Mouse (Mus musculus): ENCODE data around the gene Rassf1. TPM values are rescaled to one million over a fixed set of nuclear protein-coding genes. Genes with fewer than 3 reads are reported as not detected.

The Rassf1 gene
- polyA plus RNA-seq, 1 experiment from 2014 or later: 87.7 TPM

DNA sequence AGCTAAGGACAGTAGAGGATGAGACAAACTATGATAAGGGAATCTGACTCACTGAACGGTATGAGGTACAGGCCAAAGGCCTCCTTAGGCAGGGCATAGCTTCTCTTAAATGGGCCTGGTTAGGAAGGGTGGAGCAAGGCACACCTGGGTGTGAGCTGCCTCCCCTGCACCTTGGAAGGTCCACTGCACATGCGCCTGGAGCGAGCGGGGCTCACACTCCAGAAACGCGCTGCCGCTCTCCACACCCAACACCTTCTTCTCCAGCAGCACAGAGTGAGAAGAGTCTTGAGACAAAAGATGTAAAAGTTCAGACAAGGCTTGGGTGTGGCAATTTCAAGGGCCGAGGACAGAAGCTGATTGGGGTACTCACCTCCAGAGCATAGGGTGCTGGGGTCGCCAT is 48.1 kb downstream of the Rassf1 start:
- Histone ChIP-seq H3K9me3 (replicated peaks) (no peaks in the 10 kb centered on the region), H3K27ac (replicated peaks) (no peak overlapping the region), H3K27me3 (no peaks in the 10 kb centered on the region), H3K36me3 (peaks cover 5% of the 10 kb centered on the region), H3K9ac (no peak overlapping the region), H3K4me1 (peaks cover 23% of the 10 kb centered on the region), H3K4me3 (replicated peaks) (no peak overlapping the region), H3K4me2 (replicated peaks) (no peak overlapping the region)
- 84% methylated on average over 9 of the region's 9 CpGs for WGBS
- ATAC-seq (ENCODE audit: insufficient number of reproducible peaks, low FRiP score, low TSS enrichment, low read depth): no peak

DNA sequence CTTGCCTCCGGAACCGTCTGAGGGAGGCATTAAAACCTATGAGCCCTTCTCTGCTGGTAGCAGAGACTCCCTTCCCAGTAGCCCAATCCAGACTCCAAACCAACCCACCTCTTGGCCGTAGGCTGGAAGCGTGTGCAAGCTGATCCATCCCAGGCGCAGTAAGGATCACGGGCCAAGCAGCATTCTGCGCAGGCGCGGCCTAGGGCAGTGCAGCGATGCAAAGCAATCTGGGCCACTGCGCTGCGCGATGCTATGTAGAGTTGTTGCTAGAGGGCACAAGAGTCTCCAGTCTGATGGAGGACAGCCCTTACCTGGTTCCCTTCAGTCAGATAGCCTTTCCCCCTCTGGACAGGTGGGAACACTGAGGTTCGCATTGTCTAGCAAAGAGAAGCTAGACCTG is 48.5 kb downstream of the Rassf1 start:
- Histone ChIP-seq H3K36me3 (0 out of 2 replicates have a peak, but pooled peaks cover under 1% of the 10 kb centered on the region), H3K27me3 (no peaks in the 10 kb centered on the region), H3K9me3 (replicated peaks) (no peaks in the 10 kb centered on the region), H3K4me2 (replicated peaks) (no peak overlapping the region), H3K4me1 (peaks cover 27% of the 10 kb centered on the region), H3K4me3 (replicated peaks) (no peak overlapping the region), H3K27ac (replicated peaks) (no peak overlapping the region), H3K9ac (no peak overlapping the region)
- WGBS: 58% methylated on average over 14 of the region's 14 CpGs
- ATAC-seq (ENCODE audit: insufficient number of reproducible peaks, low FRiP score, low TSS enrichment, low read depth): no peak

- 78% methylated on average over 12 of the region's 12 CpGs for whole genome bisulfite sequencing
- Histone ChIP-seq H3K27ac (replicated peaks) (no peak overlapping the region), H3K36me3 (no peaks in the 10 kb centered on the region), H3K9ac (no peak overlapping the region), H3K9me3 (replicated peaks) (no peaks in the 10 kb centered on the region), H3K27me3 (no peaks in the 10 kb centered on the region), H3K4me2 (replicated peaks) (no peak overlapping the region), H3K4me1 (peaks cover 35% of the 10 kb centered on the region), H3K4me3 (replicated peaks) (no peak overlapping the region)
- ATAC-seq (ENCODE audit: insufficient number of reproducible peaks, low FRiP score, low TSS enrichment, low read depth): no peak
These were observed 49.4 kb downstream of the Rassf1 start for GRCm38 (mm10) chr9:107600745-107601144.

- no peak overlapping the region for H3K9ac ChIP-seq
- no peak overlapping the region for H3K4me2 ChIP-seq (replicated peaks)
- no peaks in the 10 kb centered on the region for H3K36me3 ChIP-seq
- no peak overlapping the region for H3K4me3 ChIP-seq (replicated peaks)
- WGBS: 86% methylated on average over 11 of the region's 11 CpGs
- ATAC-seq (ENCODE audit: insufficient number of reproducible peaks, low FRiP score, low TSS enrichment, low read depth): no peak
- peaks cover 38% of the 10 kb centered on the region for H3K4me1 ChIP-seq
- H3K27me3 ChIP-seq: no peaks in the 10 kb centered on the region
- H3K27ac ChIP-seq (replicated peaks): no peak overlapping the region
- no peaks in the 10 kb centered on the region for H3K9me3 ChIP-seq (replicated peaks)
These were observed 49.9 kb downstream of the Rassf1 start for GRCm38 (mm10) chr9:107601275-107601674.

DNA sequence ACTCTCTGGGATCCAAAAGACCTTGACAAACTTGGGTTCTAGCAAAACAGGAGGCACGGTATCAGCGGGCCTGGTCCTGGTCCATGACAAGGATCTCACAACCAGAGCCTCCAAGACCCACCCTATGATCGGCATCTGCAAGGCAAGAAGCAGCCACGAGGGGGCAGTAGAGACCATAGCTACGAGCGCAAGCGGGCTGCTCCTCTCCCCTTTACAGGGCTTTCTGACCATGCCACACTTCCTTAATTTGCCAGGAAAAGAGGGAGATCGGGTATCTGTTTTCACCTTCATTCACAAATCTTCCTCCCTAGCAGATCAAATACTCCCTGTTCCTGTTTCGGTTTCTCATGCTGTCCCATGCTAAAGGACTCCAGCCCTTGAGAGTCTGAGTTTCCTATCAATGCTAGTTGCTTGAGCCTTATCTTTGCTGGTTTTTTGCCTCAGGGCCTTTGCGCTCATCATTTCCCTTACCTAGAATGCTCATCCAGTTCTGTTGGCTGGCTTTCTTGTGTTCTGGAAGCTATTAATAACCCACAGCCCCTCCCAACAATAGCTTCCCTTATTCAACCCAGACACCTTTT is 50.8 kb downstream of the Rassf1 start:
- H3K27me3 ChIP-seq: no peaks in the 10 kb centered on the region
- 0 out of 2 replicates have a peak overlapping the region, but pooled peaks have one; percentile 4 for H3K4me2 ChIP-seq (replicated peaks)
- WGBS: 7% methylated on average over 10 of the region's 10 CpGs
- H3K4me1 ChIP-seq: peaks cover 47% of the 10 kb centered on the region
- peak overlapping the region; percentile 45; the same call in 1 of the 2 replicates for H3K27ac ChIP-seq (replicated peaks)
- 0 out of 2 replicates have a peak overlapping the region, but pooled peaks have one; percentile 9 for H3K9ac ChIP-seq
- no peak overlapping the region for H3K4me3 ChIP-seq (replicated peaks)
- no peaks in the 10 kb centered on the region for H3K9me3 ChIP-seq (replicated peaks)
- H3K36me3 ChIP-seq: no peaks in the 10 kb centered on the region
- peak; percentile 23; the same call in 1 of the 2 replicates for ATAC-seq (ENCODE audit: insufficient number of reproducible peaks, low FRiP score, low TSS enrichment, low read depth)

DNA sequence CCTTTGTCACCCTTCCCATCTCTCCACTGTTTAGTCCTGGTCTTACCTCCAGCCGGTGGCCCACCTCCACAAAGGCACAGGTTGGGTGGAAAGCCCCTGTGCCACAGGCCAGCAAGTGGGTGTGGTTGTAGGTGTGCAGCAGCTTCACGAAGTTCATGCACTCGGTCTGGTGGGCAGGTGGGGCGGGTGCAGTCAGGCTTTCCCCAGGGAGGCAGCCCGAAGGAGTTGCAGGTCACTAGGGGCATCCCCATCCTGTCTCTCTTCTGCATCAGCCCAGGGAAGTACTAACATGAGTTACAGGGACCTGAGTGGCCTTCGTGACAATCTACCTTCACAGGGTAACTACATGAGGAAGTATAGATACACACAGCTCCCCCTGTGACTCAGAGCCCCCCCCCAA is 51.9 kb downstream of the Rassf1 start:
- H3K27me3 ChIP-seq: no peaks in the 10 kb centered on the region
- no peak for ATAC-seq (ENCODE audit: insufficient number of reproducible peaks, low FRiP score, low TSS enrichment, low read depth)
- H3K4me3 ChIP-seq (replicated peaks): no peak overlapping the region
- WGBS: 72% methylated on average over 6 of the region's 6 CpGs
- no peak overlapping the region for H3K27ac ChIP-seq (replicated peaks)
- no peak overlapping the region for H3K9ac ChIP-seq
- peaks cover 58% of the 10 kb centered on the region for H3K4me1 ChIP-seq
- no peaks in the 10 kb centered on the region for H3K9me3 ChIP-seq (replicated peaks)
- H3K4me2 ChIP-seq (replicated peaks): no peak overlapping the region
- no peaks in the 10 kb centered on the region for H3K36me3 ChIP-seq

GRCm38 (mm10) chr9:107605041-107605661 is 53.8 kb downstream of the Rassf1 start:
- peak; percentile 18; the same call in 1 of the 2 replicates for ATAC-seq (ENCODE audit: insufficient number of reproducible peaks, low FRiP score, low TSS enrichment, low read depth)

DNA sequence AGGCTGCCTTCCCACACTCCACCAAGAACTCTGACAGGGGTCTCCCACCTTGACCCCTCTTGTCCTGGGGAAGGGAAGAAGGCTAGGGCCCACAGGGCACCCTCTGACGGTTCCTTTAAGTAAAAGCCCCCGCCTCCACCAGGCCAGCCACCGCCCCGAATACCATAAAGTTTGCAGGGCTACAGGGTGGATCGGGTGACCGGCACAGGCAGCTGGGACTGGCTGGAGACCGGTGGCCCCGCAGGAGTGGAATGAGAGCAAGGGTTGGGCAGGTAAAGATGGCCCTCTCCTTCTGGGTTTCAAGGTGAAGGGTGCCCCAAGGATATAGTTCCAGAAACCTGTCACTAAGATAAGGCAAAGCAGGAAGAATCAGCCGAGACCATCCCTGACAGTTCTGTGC is 55.2 kb downstream of the Rassf1 start:
- peak overlapping the region; percentile 17; the same call in 1 of the 2 replicates for H3K4me3 ChIP-seq (replicated peaks)
- peak overlapping the region; percentile 35 for H3K4me2 ChIP-seq (replicated peaks)
- no peak overlapping the region for H3K9ac ChIP-seq
- no peaks in the 10 kb centered on the region for H3K27me3 ChIP-seq
- 9% methylated on average over 9 of the region's 9 CpGs for WGBS
- H3K27ac ChIP-seq (replicated peaks): peak overlapping the region; percentile 55
- peaks cover 81% of the 10 kb centered on the region for H3K4me1 ChIP-seq
- ATAC-seq (ENCODE audit: insufficient number of reproducible peaks, low FRiP score, low TSS enrichment, low read depth): no peak
- H3K36me3 ChIP-seq: no peaks in the 10 kb centered on the region
- H3K9me3 ChIP-seq (replicated peaks): no peaks in the 10 kb centered on the region

More at GRCm38 (mm10) chr9:107605041-107605661, 53.8 kb downstream of the Rassf1 start:
- Histone ChIP-seq H3K4me1 (peaks cover 74% of the 10 kb centered on the region), H3K4me2 (replicated peaks) (peak overlapping the region; percentile 34), H3K27me3 (no peaks in the 10 kb centered on the region), H3K4me3 (replicated peaks) (peak overlapping the region; percentile 26), H3K36me3 (no peaks in the 10 kb centered on the region), H3K9ac (no peak overlapping the region), H3K9me3 (replicated peaks) (no peaks in the 10 kb centered on the region), H3K27ac (replicated peaks) (peak overlapping the region; percentile 73)
- 31% methylated on average over 23 of the region's 23 CpGs for WGBS

- Histone ChIP-seq H3K4me2 (replicated peaks) (peak overlapping the region; percentile 35), H3K9me3 (replicated peaks) (no peaks in the 10 kb centered on the region), H3K9ac (no peak overlapping the region), H3K4me1 (peaks cover 85% of the 10 kb centered on the region), H3K27me3 (no peaks in the 10 kb centered on the region), H3K27ac (replicated peaks) (0 out of 2 replicates have a peak overlapping the region, but pooled peaks have one; percentile 48), H3K4me3 (replicated peaks) (peak overlapping the region; percentile 17; the same call in 1 of the 2 replicates), H3K36me3 (no peaks in the 10 kb centered on the region)
- WGBS: 85% methylated on average over 2 of the region's 2 CpGs
- no peak for ATAC-seq (ENCODE audit: insufficient number of reproducible peaks, low FRiP score, low TSS enrichment, low read depth)
These were observed 55.7 kb downstream of the Rassf1 start for GRCm38 (mm10) chr9:107607036-107607435.

DNA sequence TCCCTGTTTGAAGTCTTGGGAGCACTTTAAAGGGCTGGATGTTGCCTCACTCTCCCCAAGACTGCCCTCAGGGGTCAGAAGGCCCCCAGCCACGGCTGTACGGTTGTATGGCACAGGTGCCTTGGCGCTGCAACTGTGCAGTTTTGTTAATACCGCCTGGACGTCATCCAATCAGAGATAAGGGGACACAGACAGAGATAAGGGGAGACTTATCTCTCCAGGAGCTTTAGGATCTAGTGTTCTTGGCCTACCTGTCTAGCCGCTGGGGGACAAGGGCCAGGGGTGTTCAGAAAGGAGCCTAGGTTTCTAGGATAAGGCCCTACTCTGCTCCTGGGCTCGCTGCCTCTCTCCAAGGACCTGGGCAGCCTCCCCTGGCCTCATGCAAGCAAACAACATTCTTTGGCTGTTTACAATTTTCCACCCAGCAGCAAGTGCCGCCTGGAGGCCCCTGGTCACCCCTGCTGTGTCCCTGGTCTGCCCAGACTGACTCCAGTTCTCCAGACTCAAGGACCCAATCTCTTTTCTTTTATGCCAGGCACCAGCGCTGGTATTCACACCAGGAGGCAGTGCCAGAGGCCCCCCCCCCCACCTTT is 56.4 kb downstream of the Rassf1 start:
- Histone ChIP-seq H3K27me3 (no peaks in the 10 kb centered on the region), H3K27ac (replicated peaks) (peak overlapping the region; percentile 48; the same call in 1 of the 2 replicates), H3K4me3 (replicated peaks) (no peak overlapping the region), H3K36me3 (no peaks in the 10 kb centered on the region), H3K9me3 (replicated peaks) (no peaks in the 10 kb centered on the region), H3K4me2 (replicated peaks) (peak overlapping the region; percentile 35), H3K4me1 (peaks cover 85% of the 10 kb centered on the region), H3K9ac (0 out of 2 replicates have a peak overlapping the region, but pooled peaks have one; percentile 4)
- no peak for ATAC-seq (ENCODE audit: insufficient number of reproducible peaks, low FRiP score, low TSS enrichment, low read depth)
- 50% methylated on average over 9 of the region's 9 CpGs for WGBS

- 0 out of 2 replicates have a peak, but pooled peaks cover 4% of the 10 kb centered on the region for H3K36me3 ChIP-seq
- H3K9ac ChIP-seq: no peak within 1 kb of the TSS
- no peaks in the 10 kb centered on the region for H3K27me3 ChIP-seq
- H3K4me1 ChIP-seq: peaks cover 86% of the 10 kb centered on the region
- H3K4me2 ChIP-seq (replicated peaks): 0 out of 2 replicates have a peak within 1 kb of the TSS, but pooled peaks have one; percentile 35
- whole genome bisulfite sequencing: 35% methylated on average over 12 of the region's 12 CpGs
- ATAC-seq (ENCODE audit: insufficient number of reproducible peaks, low FRiP score, low TSS enrichment, low read depth): no peak
- H3K4me3 ChIP-seq (replicated peaks): no peak within 1 kb of the TSS
- no peaks in the 10 kb centered on the region for H3K9me3 ChIP-seq (replicated peaks)
- H3K27ac ChIP-seq (replicated peaks): peak within 1 kb of the TSS; percentile 95
These were observed 57.5 kb downstream of the Rassf1 start, which contains the start of gene Sema3b for GRCm38 (mm10) chr9:107608741-107609432. TSS of gene Sema3b (minus strand) at chr9:107609229.
